Mouse (Mus musculus): ENCODE results near the gene Aloxe3. TPM values are rescaled to one million over a fixed set of nuclear protein-coding genes. Genes with fewer than 3 reads are reported as not detected.

Aloxe3 gene
- polyA plus RNA-seq, 1 experiment from 2014 or later, result 0.09 TPM

- ATAC-seq (ENCODE audit: insufficient number of reproducible peaks, insufficient read depth, low FRiP score, low read depth), result no peak
- no peaks in the 10 kb centered on the region for H3K27me3 ChIP-seq (ENCODE audit: control insufficient read depth, insufficient read depth, low read length)
- no peaks in the 10 kb centered on the region for H3K36me3 ChIP-seq (ENCODE audit: control insufficient read depth, insufficient read depth, low read length)
- no peak overlapping the region for H3K4me2 ChIP-seq (ENCODE audit: low read length)
- H3K4me1 ChIP-seq (ENCODE audit: control insufficient read depth in 2 of 2, insufficient read depth in 2 of 2, low read length in 2 of 2), result peaks cover 0 to 2% of the 10 kb centered on the region in 2 experiments; a peak in 1 of 4 replicates
- no peak overlapping the region for H3K4me3 ChIP-seq (ENCODE audit: control insufficient read depth in 1 of 2, insufficient read depth in 1 of 2, low read depth in 1 of 2, low read length in 2 of 2)
- no peaks in the 10 kb centered on the region for H3K9me3 ChIP-seq (ENCODE audit: control insufficient read depth, low read length)
- H3K27ac ChIP-seq (replicated peaks in 1 of 2; ENCODE audit: control insufficient read depth in 1 of 2, insufficient read depth in 1 of 2, low read depth in 2 of 2, low read length in 2 of 2), result no peak overlapping the region
- 80% methylated on average over 2 of the region's 2 CpGs for WGBS
- H3K9ac ChIP-seq (ENCODE audit: low read length), result no peak overlapping the region
Observed at GRCm38 (mm10) chr11:69172606-69173005, 46.9 kb downstream of the Aloxe3 start.

DNA sequence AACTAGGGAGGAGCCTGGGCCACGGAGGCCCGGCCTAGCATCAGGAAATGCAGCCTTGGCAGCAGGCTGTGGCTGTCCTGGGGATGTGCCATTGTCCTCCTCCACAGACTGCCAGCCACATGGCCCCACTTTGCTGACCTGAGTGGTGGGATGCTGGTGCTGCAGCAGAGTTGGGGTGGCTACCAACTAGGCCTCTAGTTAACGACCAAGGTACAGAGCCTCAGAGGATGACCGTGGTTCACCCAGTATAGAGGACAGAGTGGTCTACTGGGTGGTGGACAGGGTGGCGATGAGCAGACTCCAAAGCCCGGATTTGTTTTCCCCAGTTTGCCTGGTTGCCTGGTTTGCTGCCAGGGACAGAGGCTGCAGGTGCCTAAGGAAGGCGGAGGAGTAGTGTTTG, 49.0 kb downstream of the Aloxe3 start:
- no peak overlapping the region for H3K9ac ChIP-seq (ENCODE audit: low read length)
- ATAC-seq (ENCODE audit: insufficient number of reproducible peaks, insufficient read depth, low FRiP score, low read depth), result no peak
- H3K27ac ChIP-seq (replicated peaks in 1 of 2; ENCODE audit: control insufficient read depth in 1 of 2, insufficient read depth in 1 of 2, low read depth in 2 of 2, low read length in 2 of 2), result no peak overlapping the region
- 64% methylated on average over 7 of the region's 7 CpGs for WGBS
- no peak overlapping the region for H3K4me3 ChIP-seq (ENCODE audit: control insufficient read depth in 1 of 2, insufficient read depth in 1 of 2, low read depth in 1 of 2, low read length in 2 of 2)
- no peaks in the 10 kb centered on the region for H3K27me3 ChIP-seq (ENCODE audit: control insufficient read depth, insufficient read depth, low read length)
- peaks cover 4 to 6% of the 10 kb centered on the region in 2 experiments; a peak in 3 of 4 replicates for H3K4me1 ChIP-seq (ENCODE audit: control insufficient read depth in 2 of 2, insufficient read depth in 2 of 2, low read length in 2 of 2)
- H3K36me3 ChIP-seq (ENCODE audit: control insufficient read depth, insufficient read depth, low read length), result no peaks in the 10 kb centered on the region
- H3K9me3 ChIP-seq (ENCODE audit: control insufficient read depth, low read length), result no peaks in the 10 kb centered on the region
- H3K4me2 ChIP-seq (ENCODE audit: low read length), result no peak overlapping the region

DNA sequence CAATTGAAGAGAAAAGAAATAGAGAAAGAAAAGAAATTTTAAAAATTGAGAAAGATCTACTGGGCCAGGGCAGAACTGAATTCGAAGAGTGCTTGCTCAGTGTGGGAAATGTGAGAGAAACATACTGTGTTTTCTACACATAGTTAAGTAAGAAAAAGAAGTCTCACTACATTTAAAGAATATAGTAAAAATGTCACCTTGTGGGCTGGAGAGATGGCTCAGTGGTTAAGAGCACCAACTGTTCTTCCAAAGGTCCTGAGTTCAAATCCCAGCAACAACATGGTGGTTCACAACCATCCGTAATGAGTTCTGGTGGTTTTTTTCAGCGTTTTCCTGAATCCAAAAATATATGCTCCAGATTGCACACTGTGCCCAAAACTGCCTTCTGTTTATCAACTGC, 52.8 kb downstream of the Aloxe3 start:
- Histone ChIP-seq H3K27ac (replicated peaks in 1 of 2; ENCODE audit: control insufficient read depth in 1 of 2, insufficient read depth in 1 of 2, low read depth in 2 of 2, low read length in 2 of 2) (no peak overlapping the region), H3K27me3 (ENCODE audit: control insufficient read depth, insufficient read depth, low read length) (no peaks in the 10 kb centered on the region), H3K9ac (ENCODE audit: low read length) (no peak overlapping the region), H3K4me2 (ENCODE audit: low read length) (no peak overlapping the region), H3K36me3 (ENCODE audit: control insufficient read depth, insufficient read depth, low read length) (no peaks in the 10 kb centered on the region), H3K4me3 (ENCODE audit: control insufficient read depth in 1 of 2, insufficient read depth in 1 of 2, low read depth in 1 of 2, low read length in 2 of 2) (no peak overlapping the region), H3K9me3 (ENCODE audit: control insufficient read depth, low read length) (no peaks in the 10 kb centered on the region), H3K4me1 (ENCODE audit: control insufficient read depth in 2 of 2, insufficient read depth in 2 of 2, low read length in 2 of 2) (peaks cover 4 to 6% of the 10 kb centered on the region in 2 experiments; a peak in 3 of 4 replicates)
- ATAC-seq (ENCODE audit: insufficient number of reproducible peaks, insufficient read depth, low FRiP score, low read depth), result no peak
- 79% methylated on average over 3 of the region's 3 CpGs for WGBS

DNA sequence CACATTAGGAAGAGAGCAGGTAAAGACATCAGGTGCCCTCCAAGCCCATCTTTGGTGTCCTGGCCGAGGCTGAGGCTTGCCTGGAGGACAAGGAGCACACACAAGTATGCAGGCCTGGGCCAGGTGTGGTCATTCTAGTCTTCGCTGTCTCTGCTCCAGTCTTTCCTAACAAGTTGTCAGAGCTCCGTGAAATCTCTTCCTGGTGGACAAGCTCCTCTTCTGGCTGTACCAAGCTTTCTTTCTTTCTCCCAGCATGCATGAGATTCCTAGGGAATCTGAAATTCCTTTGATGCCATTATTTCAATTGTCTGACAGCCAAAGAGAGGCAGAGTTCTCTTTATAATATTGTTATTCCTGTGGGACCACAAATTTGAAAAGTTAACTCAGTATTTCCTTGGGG, 53.8 kb downstream of the Aloxe3 start:
- Histone ChIP-seq H3K4me3 (ENCODE audit: control insufficient read depth in 1 of 2, insufficient read depth in 1 of 2, low read depth in 1 of 2, low read length in 2 of 2) (no peak overlapping the region), H3K27ac (replicated peaks in 1 of 2; ENCODE audit: control insufficient read depth in 1 of 2, insufficient read depth in 1 of 2, low read depth in 2 of 2, low read length in 2 of 2) (no peak overlapping the region), H3K9me3 (ENCODE audit: control insufficient read depth, low read length) (no peaks in the 10 kb centered on the region), H3K4me1 (ENCODE audit: control insufficient read depth in 2 of 2, insufficient read depth in 2 of 2, low read length in 2 of 2) (peaks cover 4 to 6% of the 10 kb centered on the region in 2 experiments; a peak in 3 of 4 replicates), H3K9ac (ENCODE audit: low read length) (no peak overlapping the region), H3K27me3 (ENCODE audit: control insufficient read depth, insufficient read depth, low read length) (no peaks in the 10 kb centered on the region), H3K4me2 (ENCODE audit: low read length) (no peak overlapping the region), H3K36me3 (ENCODE audit: control insufficient read depth, insufficient read depth, low read length) (no peaks in the 10 kb centered on the region)
- WGBS, result 28% methylated on average over 3 of the region's 3 CpGs
- no peak for ATAC-seq (ENCODE audit: insufficient number of reproducible peaks, insufficient read depth, low FRiP score, low read depth)

DNA sequence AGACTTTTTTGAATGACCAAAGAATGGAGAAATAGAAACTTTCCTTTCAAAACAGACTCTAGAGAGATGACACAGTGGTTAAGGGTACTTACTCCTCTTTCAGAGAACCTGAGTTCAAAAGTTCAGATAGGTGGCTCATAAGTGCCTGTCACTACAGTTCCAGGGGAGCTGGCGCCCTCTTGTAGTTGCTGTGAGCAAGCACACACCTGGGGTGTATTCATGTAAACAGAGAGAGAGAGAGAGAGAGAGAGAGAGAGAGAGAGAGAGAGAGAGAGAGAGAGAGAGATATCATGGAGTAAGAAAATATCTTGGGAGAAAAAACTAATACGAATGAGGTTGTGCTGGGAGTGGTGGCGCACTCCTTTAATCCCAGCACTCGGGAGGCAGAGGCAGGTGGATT, 54.4 kb downstream of the Aloxe3 start:
- Histone ChIP-seq H3K36me3 (ENCODE audit: control insufficient read depth, insufficient read depth, low read length) (no peaks in the 10 kb centered on the region), H3K27me3 (ENCODE audit: control insufficient read depth, insufficient read depth, low read length) (no peaks in the 10 kb centered on the region), H3K4me1 (ENCODE audit: control insufficient read depth in 2 of 2, insufficient read depth in 2 of 2, low read length in 2 of 2) (peaks cover 2 to 6% of the 10 kb centered on the region in 2 experiments; a peak in 3 of 4 replicates), H3K4me3 (ENCODE audit: control insufficient read depth in 1 of 2, insufficient read depth in 1 of 2, low read depth in 1 of 2, low read length in 2 of 2) (no peak overlapping the region), H3K27ac (replicated peaks in 1 of 2; ENCODE audit: control insufficient read depth in 1 of 2, insufficient read depth in 1 of 2, low read depth in 2 of 2, low read length in 2 of 2) (no peak overlapping the region), H3K9ac (ENCODE audit: low read length) (no peak overlapping the region), H3K4me2 (ENCODE audit: low read length) (no peak overlapping the region), H3K9me3 (ENCODE audit: control insufficient read depth, low read length) (no peaks in the 10 kb centered on the region)
- no peak for ATAC-seq (ENCODE audit: insufficient number of reproducible peaks, insufficient read depth, low FRiP score, low read depth)
- 83% methylated on average over 4 of the region's 4 CpGs for WGBS

- Histone ChIP-seq H3K4me3 (ENCODE audit: control insufficient read depth in 1 of 2, insufficient read depth in 1 of 2, low read depth in 1 of 2, low read length in 2 of 2) (no peak overlapping the region), H3K9ac (ENCODE audit: low read length) (no peak overlapping the region), H3K36me3 (ENCODE audit: control insufficient read depth, insufficient read depth, low read length) (no peaks in the 10 kb centered on the region), H3K4me1 (ENCODE audit: control insufficient read depth in 2 of 2, insufficient read depth in 2 of 2, low read length in 2 of 2) (no peaks in the 10 kb centered on the region), H3K27me3 (ENCODE audit: control insufficient read depth, insufficient read depth, low read length) (no peaks in the 10 kb centered on the region), H3K4me2 (ENCODE audit: low read length) (no peak overlapping the region), H3K27ac (replicated peaks in 1 of 2; ENCODE audit: control insufficient read depth in 1 of 2, insufficient read depth in 1 of 2, low read depth in 2 of 2, low read length in 2 of 2) (no peak overlapping the region), H3K9me3 (ENCODE audit: control insufficient read depth, low read length) (no peaks in the 10 kb centered on the region)
- no peak for ATAC-seq (ENCODE audit: insufficient number of reproducible peaks, insufficient read depth, low FRiP score, low read depth)
- 86% methylated on average over 5 of the region's 5 CpGs for WGBS
Observed at GRCm38 (mm10) chr11:69185031-69185430, 59.3 kb downstream of the Aloxe3 start.

DNA sequence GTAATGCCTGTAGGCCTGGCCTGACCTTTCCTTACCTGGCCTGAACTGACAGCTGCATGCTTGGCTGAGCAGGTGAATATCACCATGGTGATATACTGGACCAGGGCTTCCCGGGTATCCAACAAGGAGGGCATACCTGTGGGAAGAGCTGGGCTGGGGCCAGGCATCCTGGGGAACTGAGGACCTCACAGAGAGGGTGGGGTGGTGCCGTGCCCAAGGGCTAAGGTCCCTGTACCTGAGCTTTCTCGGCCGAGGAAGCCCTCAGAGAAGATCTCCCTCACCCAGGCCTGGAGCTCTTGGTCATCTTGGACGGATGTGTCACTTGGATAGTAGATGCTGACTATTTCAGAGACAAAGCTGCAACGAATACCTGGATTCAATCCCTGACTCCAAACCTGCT, 60.2 kb downstream of the Aloxe3 start:
- H3K4me3 ChIP-seq (ENCODE audit: control insufficient read depth in 1 of 2, insufficient read depth in 1 of 2, low read depth in 1 of 2, low read length in 2 of 2), result no peak overlapping the region
- H3K27me3 ChIP-seq (ENCODE audit: control insufficient read depth, insufficient read depth, low read length), result no peaks in the 10 kb centered on the region
- H3K27ac ChIP-seq (replicated peaks in 1 of 2; ENCODE audit: control insufficient read depth in 1 of 2, insufficient read depth in 1 of 2, low read depth in 2 of 2, low read length in 2 of 2), result no peak overlapping the region
- no peak overlapping the region for H3K9ac ChIP-seq (ENCODE audit: low read length)
- H3K9me3 ChIP-seq (ENCODE audit: control insufficient read depth, low read length), result no peaks in the 10 kb centered on the region
- H3K36me3 ChIP-seq (ENCODE audit: control insufficient read depth, insufficient read depth, low read length), result no peaks in the 10 kb centered on the region
- H3K4me1 ChIP-seq (ENCODE audit: control insufficient read depth in 2 of 2, insufficient read depth in 2 of 2, low read length in 2 of 2), result no peaks in the 10 kb centered on the region
- H3K4me2 ChIP-seq (ENCODE audit: low read length), result no peak overlapping the region
- ATAC-seq (ENCODE audit: insufficient number of reproducible peaks, insufficient read depth, low FRiP score, low read depth), result no peak
- 76% methylated on average over 6 of the region's 6 CpGs for WGBS

DNA sequence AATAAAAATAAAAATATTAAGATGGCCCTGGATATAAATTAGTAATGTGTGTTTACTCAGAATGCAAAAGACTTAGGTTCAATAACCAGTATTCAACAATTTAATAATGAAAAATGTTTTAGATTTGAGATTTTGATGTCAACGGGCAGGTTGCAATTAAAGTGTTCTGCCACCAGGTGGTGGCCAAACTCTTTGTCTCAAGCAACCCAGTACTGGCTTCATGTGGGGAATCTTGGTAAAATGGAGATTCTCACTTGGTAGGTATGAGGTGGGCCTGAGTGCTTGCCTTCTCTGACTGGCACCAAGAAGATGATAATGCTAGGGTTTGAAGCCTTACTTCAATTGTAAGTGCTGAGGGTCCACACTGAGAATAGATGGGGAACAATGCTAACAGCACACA, 67.1 kb downstream of the Aloxe3 start:
- ATAC-seq (ENCODE audit: insufficient number of reproducible peaks, insufficient read depth, low FRiP score, low read depth), result no peak

More for the DNA sequence above, 67.1 kb downstream of the Aloxe3 start:
- Histone ChIP-seq H3K9ac (ENCODE audit: low read length) (no peak overlapping the region), H3K9me3 (ENCODE audit: control insufficient read depth, low read length) (no peaks in the 10 kb centered on the region), H3K27ac (replicated peaks in 1 of 2; ENCODE audit: control insufficient read depth in 1 of 2, insufficient read depth in 1 of 2, low read depth in 2 of 2, low read length in 2 of 2) (no peak overlapping the region), H3K4me1 (ENCODE audit: control insufficient read depth in 2 of 2, insufficient read depth in 2 of 2, low read length in 2 of 2) (peaks cover 6 to 8% of the 10 kb centered on the region in 2 experiments; a peak in 3 of 4 replicates), H3K4me3 (ENCODE audit: control insufficient read depth in 1 of 2, insufficient read depth in 1 of 2, low read depth in 1 of 2, low read length in 2 of 2) (no peak overlapping the region), H3K27me3 (ENCODE audit: control insufficient read depth, insufficient read depth, low read length) (peaks cover 20% of the 10 kb centered on the region), H3K4me2 (ENCODE audit: low read length) (no peak overlapping the region), H3K36me3 (ENCODE audit: control insufficient read depth, insufficient read depth, low read length) (no peaks in the 10 kb centered on the region)
- 6% methylated on average over 1 of the region's 1 CpGs for WGBS
